Mouse (Mus musculus) mesoderm, embryonic 11.5 days (tissue): ENCODE results near the gene Ces1b.

Source experiments
- DNase-seq: peaks from one replicate; pipeline ENCODE4 v3.0.0-alpha.2; 2012; ENCODE audit warnings: low read depth, low spot score

The Ces1b gene

DNA sequence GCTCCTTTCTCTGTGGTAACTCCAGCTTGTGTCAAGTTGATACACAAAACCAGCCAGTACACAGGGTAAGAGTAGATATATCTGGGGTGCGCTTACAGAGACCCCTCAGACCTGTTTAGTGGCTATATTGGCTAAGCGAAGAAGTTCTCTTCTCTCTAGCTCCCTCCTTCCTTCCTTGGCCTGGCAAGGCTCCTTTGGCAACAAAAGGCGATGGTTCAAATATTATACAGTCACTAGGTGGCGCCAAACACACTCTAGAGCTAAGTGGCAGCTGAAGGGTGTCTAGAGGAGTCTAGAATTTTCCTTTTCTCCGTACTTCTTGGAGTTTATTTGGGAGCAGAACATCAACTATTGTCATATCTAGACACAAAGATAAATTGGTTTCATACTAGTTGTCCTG is 69.5 kb downstream of the Ces1b start:
- DNase-seq: peak; percentile 66
